Mouse (Mus musculus) CH12.LX (cell line): ENCODE results near the gene Slit2. TPM values are rescaled to one million over a fixed set of nuclear protein-coding genes. Genes with fewer than 3 reads are reported as not detected.

Experiments used
- DNase-seq: peaks from one replicate; pipeline ENCODE4 v3.0.0-alpha.2; 2013; ENCODE audit errors: extremely low read depth
- H3K27ac ChIP-seq: 2 replicates; pipeline ENCODE4 v1.5.1; 2012; ENCODE audit warnings: low read depth, mild to moderate bottlenecking, control low read depth, moderate library complexity; ENCODE audit not compliant: insufficient read depth
- H3K27me3 ChIP-seq: replicated peaks from 2 replicates; pipeline ENCODE3; 2012; ENCODE audit warnings: inconsistent platforms
- H3K36me3 ChIP-seq, 2 experiments: replicated peaks in 1 of 2; 2 replicates each; pipeline versions ENCODE3 to v1.6.1; 2012; ENCODE audit warnings: inconsistent platforms in 1 of 2, low read length in 1 of 2, mild to moderate bottlenecking in 1 of 2, mixed read lengths in 1 of 2, moderate library complexity in 1 of 2; ENCODE audit not compliant: control insufficient read depth in 1 of 2, insufficient read depth in 1 of 2
- H3K4me1 ChIP-seq, 2 experiments: 2 replicates each; pipeline ENCODE4 v1.6.1; 2012; ENCODE audit warnings: inconsistent platforms in 1 of 2, moderate library complexity in 1 of 2; ENCODE audit not compliant: insufficient read depth in 2 of 2, control insufficient read depth in 1 of 2
- H3K4me2 ChIP-seq: 2 replicates; pipeline ENCODE4 v1.6.1; 2012; ENCODE audit warnings: low read depth, mild to moderate bottlenecking, control low read depth; ENCODE audit not compliant: poor library complexity, insufficient read depth, severe bottlenecking
- H3K4me3 ChIP-seq, 3 experiments: fragments of 150-350 bp in 1 of 3; sonication (generic) in 1 of 3; replicated peaks in 1 of 3; 2 replicates each; pipeline versions ENCODE3 to v1.5.1; 2011 to 2012; ENCODE audit warnings: low read depth in 2 of 3, low read length in 2 of 3, mild to moderate bottlenecking in 2 of 3, moderate library complexity in 2 of 3, control low read depth in 1 of 3, improper control_type of control experiment in 1 of 3, inconsistent platforms in 1 of 3, mixed read lengths in 1 of 3; ENCODE audit not compliant: poor library complexity in 1 of 3
- H3K79me2 ChIP-seq: replicated peaks from 2 replicates; pipeline ENCODE4 v1.6.1; 2012; ENCODE audit warnings: mild to moderate bottlenecking, moderate library complexity; ENCODE audit not compliant: control insufficient read depth, poor library complexity, insufficient read depth, severe bottlenecking; ENCODE audit errors: extremely low read depth
- H3K9ac ChIP-seq: 2 replicates; pipeline ENCODE4 v1.6.1; 2012; ENCODE audit warnings: low read depth, mild to moderate bottlenecking, control low read depth, moderate library complexity; ENCODE audit not compliant: insufficient read depth
- H3K9me3 ChIP-seq: replicated peaks from 2 replicates; pipeline ENCODE3; 2012; ENCODE audit warnings: low read length, inconsistent platforms, mixed read lengths
- BHLHE40 ChIP-seq: IDR thresholded peaks from 2 replicates; pipeline ENCODE4 v1.6.1; 2011; ENCODE audit warnings: mild to moderate bottlenecking, low read depth, low read length, improper control_type of control experiment
- CHD1 ChIP-seq: IDR thresholded peaks from 2 replicates; pipeline ENCODE4 v1.6.1; 2012; ENCODE audit warnings: low read depth, low read length, improper control_type of control experiment, inconsistent platforms
- E2F4 ChIP-seq: IDR thresholded peaks from 2 replicates; pipeline ENCODE4 v1.6.1; 2011; ENCODE audit warnings: low read depth, low read length, improper control_type of control experiment; ENCODE audit not compliant: insufficient replicate concordance
- ELF1 ChIP-seq: IDR thresholded peaks from 2 replicates; pipeline ENCODE4 v1.6.1; 2014; ENCODE audit warnings: low read depth, mild to moderate bottlenecking, inconsistent platforms, low read length, improper control_type of control experiment
- EP300 ChIP-seq: IDR thresholded peaks from 2 replicates; pipeline ENCODE4 v1.6.1; 2011; ENCODE audit warnings: low read length, improper control_type of control experiment
- ETS1 ChIP-seq: conservative IDR thresholded peaks from 2 replicates; pipeline ENCODE4 v1.6.1; 2012; ENCODE audit warnings: low read depth, mild to moderate bottlenecking, inconsistent platforms, low read length, improper control_type of control experiment, moderate library complexity
- IRF4 ChIP-seq: IDR thresholded peaks from 2 replicates; pipeline ENCODE4 v1.6.1; 2014; ENCODE audit warnings: low read depth, mild to moderate bottlenecking, inconsistent platforms, low read length, improper control_type of control experiment
- KAT2A ChIP-seq: IDR thresholded peaks from 2 replicates; pipeline ENCODE4 v1.6.1; 2012; ENCODE audit warnings: low read length, improper control_type of control experiment, inconsistent platforms; ENCODE audit not compliant: insufficient replicate concordance
- MAX ChIP-seq: IDR thresholded peaks from 2 replicates; pipeline ENCODE4 v1.6.1; 2011; ENCODE audit warnings: low read length, improper control_type of control experiment
- MAZ ChIP-seq: IDR thresholded peaks from 2 replicates; pipeline ENCODE4 v1.6.1; 2012; ENCODE audit warnings: low read depth, mild to moderate bottlenecking, inconsistent platforms, low read length, improper control_type of control experiment, moderate library complexity
- MEF2A ChIP-seq: IDR thresholded peaks from 2 replicates; pipeline ENCODE4 v1.6.1; 2014; ENCODE audit warnings: low read depth, mild to moderate bottlenecking, inconsistent platforms, low read length, improper control_type of control experiment, borderline replicate concordance
- MXI1 ChIP-seq: IDR thresholded peaks from 2 replicates; pipeline ENCODE4 v1.6.1; 2011; ENCODE audit warnings: mild to moderate bottlenecking, low read depth, low read length, improper control_type of control experiment
- NRF1 ChIP-seq: IDR thresholded peaks from 2 replicates; pipeline ENCODE4 v1.6.1; 2014; ENCODE audit warnings: low read depth, mild to moderate bottlenecking, inconsistent platforms, low read length, improper control_type of control experiment, moderate library complexity
- PAX5 ChIP-seq: IDR thresholded peaks from 2 replicates; pipeline ENCODE4 v1.6.1; 2012; ENCODE audit warnings: low read length, inconsistent platforms, mixed read lengths
- POLR2A ChIP-seq: IDR thresholded peaks from 2 replicates; pipeline ENCODE4 v1.6.1; 2011; ENCODE audit warnings: low read depth, mild to moderate bottlenecking, improper control_type of control experiment, low read length
- POLR2AphosphoS2 ChIP-seq: IDR thresholded peaks from 2 replicates; pipeline ENCODE4 v1.6.1; 2011; ENCODE audit warnings: low read depth, low read length, improper control_type of control experiment
- RCOR1 ChIP-seq: conservative IDR thresholded peaks from 2 replicates; pipeline ENCODE4 v1.6.1; 2012; ENCODE audit warnings: low read depth, mild to moderate bottlenecking, inconsistent platforms, low read length, improper control_type of control experiment
- SIN3A ChIP-seq: IDR thresholded peaks from 2 replicates; pipeline ENCODE4 v1.6.1; 2012; ENCODE audit warnings: low read length, improper control_type of control experiment, inconsistent platforms
- SMC3 ChIP-seq: IDR thresholded peaks from 2 replicates; pipeline ENCODE4 v1.6.1; 2011; ENCODE audit warnings: low read depth, low read length, improper control_type of control experiment
- TBP ChIP-seq: conservative IDR thresholded peaks from 2 replicates; pipeline ENCODE4 v1.6.1; 2011; ENCODE audit warnings: low read depth, low read length, improper control_type of control experiment
- ZKSCAN1 ChIP-seq: IDR thresholded peaks from 2 replicates; pipeline ENCODE4 v1.6.1; 2012; ENCODE audit warnings: low read depth, inconsistent platforms, low read length, improper control_type of control experiment, borderline replicate concordance
- ZMIZ1 ChIP-seq: IDR thresholded peaks from 2 replicates; pipeline ENCODE4 v1.6.1; 2012; ENCODE audit warnings: low read depth, mild to moderate bottlenecking, inconsistent platforms, low read length, improper control_type of control experiment
- dilution Hi-C: fragments of 300-500 bp; cut with MboI; formaldehyde crosslinking; loops from 2 replicates; pipeline ENCODE4 v1.14.3; 2020; ENCODE audit warnings: low sequenced_read_pairs; ENCODE audit not compliant: extremely low pct_unique_long_range_greater_than_20kb, extremely low pct_ligation_motif_present
- in situ Hi-C: fragments of 300-500 bp; cut with MboI; formaldehyde crosslinking; loops from 3 replicates; pipeline ENCODE4 v1.14.3; 2019; ENCODE audit warnings: low sequenced_read_pairs, low pct_ligation_motif_present, low pct_unique_long_range_greater_than_20kb, mixed read lengths
- polyA plus RNA-seq: library from polyadenylated mRNA; unstranded; fragments of >175 nt; gene quantifications from 2 replicates; pipeline ENCODE4 v1.2.1, GENCODE M21; 2012; ENCODE audit warnings: low read depth; ENCODE audit not compliant: insufficient read length
- total RNA-seq, 2 experiments: library from RNA; depleted of rRNA; stranded (reverse); fragments of 300-350 nt in 1 of 2; fragments of >200 nt in 1 of 2; gene quantifications; 2 replicates each; pipeline ENCODE4 v1.2.3; 2012 to 2014

Gene Slit2
- total and polyA plus RNA-seq, 3 experiments, result 0.04 to 0.20 (median 0.17) TPM

DNA sequence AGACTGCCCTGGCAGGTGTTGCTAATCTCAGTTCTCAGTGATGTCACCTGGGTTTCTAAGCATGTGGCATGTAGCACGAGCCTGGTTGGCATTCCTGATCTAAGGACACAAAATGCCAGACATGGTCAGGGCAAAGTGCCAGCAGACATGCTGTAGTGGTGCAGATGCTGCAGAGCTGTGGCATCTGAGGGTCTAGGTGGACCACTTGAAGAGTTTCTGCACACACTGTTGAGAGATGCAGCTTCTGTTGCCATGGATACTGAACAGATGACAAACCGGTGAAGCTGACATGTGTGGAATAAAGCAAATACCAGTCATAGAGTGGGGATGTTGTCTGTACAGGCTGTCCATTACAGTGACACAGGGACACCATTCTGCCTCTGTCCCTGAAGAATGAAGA is 7.1 kb upstream of the Slit2 start:
- H3K4me1 ChIP-seq, result no peaks in the 10 kb centered on the region
- dilution Hi-C loops (no loop called here), in situ Hi-C loops (no loop called here)
- TF ChIP-seq TBP (no peak), SMC3 (no peak), BHLHE40 (no peak), ETS1 (no peak), SIN3A (no peak), EP300 (no peak), CHD1 (no peak), POLR2A (no peak)
- H3K4me3 ChIP-seq, result no peak overlapping the region
- H3K9me3 ChIP-seq, result peaks cover 21% of the 10 kb centered on the region
- no peaks in the 10 kb centered on the region for H3K27me3 ChIP-seq
- no peak overlapping the region for H3K9ac ChIP-seq
- no peaks in the 10 kb centered on the region for H3K36me3 ChIP-seq
- H3K79me2 ChIP-seq, result no peaks in the 10 kb centered on the region
- H3K4me2 ChIP-seq, result no peak overlapping the region
- no peak for DNase-seq
- H3K27ac ChIP-seq, result no peak overlapping the region

GRCm38 (mm10) chr5:47979371-47979770 is 3.6 kb upstream of the Slit2 start:
- H3K9me3 ChIP-seq, result peaks cover 38% of the 10 kb centered on the region
- no peaks in the 10 kb centered on the region for H3K27me3 ChIP-seq
- no peaks in the 10 kb centered on the region for H3K4me1 ChIP-seq
- H3K27ac ChIP-seq, result no peak overlapping the region
- no peak overlapping the region for H3K9ac ChIP-seq
- no peak overlapping the region for H3K4me3 ChIP-seq
- no peak for DNase-seq
- no peak overlapping the region for H3K4me2 ChIP-seq
- dilution Hi-C loops (no loop called here), in situ Hi-C loops (no loop called here)
- no peaks in the 10 kb centered on the region for H3K79me2 ChIP-seq
- TF ChIP-seq ZKSCAN1 (no peak), MAX (no peak), IRF4 (no peak), ZMIZ1 (no peak), MEF2A (no peak), KAT2A (no peak), POLR2AphosphoS2 (no peak), ELF1 (no peak), PAX5 (no peak), RCOR1 (no peak), MAZ (no peak), E2F4 (no peak), SMC3 (no peak), SIN3A (no peak), MXI1 (no peak), NRF1 (no peak)
- no peaks in the 10 kb centered on the region for H3K36me3 ChIP-seq
